Mouse (Mus musculus): Measurements from ENCODE around the gene Gsap.

DNA sequence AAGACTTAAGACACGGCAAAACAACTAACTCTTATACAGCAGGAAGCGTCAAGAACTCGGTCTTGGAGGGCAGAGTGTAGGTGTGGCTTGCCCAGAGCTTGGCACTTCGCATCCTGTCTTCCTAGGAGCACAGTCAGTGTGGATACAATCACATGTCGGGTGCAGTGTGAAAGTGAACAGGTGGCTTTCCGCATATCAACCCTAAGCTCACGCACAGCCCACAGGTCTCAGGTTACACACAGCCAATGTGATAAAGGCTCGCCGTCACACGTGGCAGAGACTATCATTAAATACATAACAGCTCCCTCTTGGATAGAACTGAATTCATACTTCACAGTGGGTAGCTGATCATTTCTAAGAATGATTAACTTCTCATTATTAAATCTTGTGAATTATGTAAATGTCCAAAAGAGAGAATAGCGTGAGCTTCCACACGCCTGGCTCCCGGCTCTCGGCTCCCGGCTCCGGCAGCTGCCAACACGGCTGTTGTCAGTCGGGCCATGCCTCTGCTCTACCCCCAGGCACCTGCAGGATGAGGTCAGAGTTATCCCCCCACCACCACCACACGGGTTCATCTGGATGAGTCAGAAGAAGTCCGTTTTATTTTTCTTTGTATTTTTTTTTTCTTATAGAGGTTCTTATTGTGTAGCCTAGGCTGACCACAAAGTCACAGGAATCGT, 113.2 kb downstream of the Gsap start:
- TF ChIP-seq POLR2A (IDR thresholded peaks at IDR 0.05; ENCODE audit: insufficient read depth, low read depth, low read length) (no peak), CTCF (IDR thresholded peaks at IDR 0.05) (no peak)

Data from heart, adult 2 months (tissue).